Mouse (Mus musculus): ENCODE results near the gene Abcc12. TPM values are rescaled to one million over a fixed set of nuclear protein-coding genes. Genes with fewer than 3 reads are reported as not detected.

Abcc12 gene
- polyA plus RNA-seq, 1 experiment from 2014 or later, result 0.20 TPM

DNA sequence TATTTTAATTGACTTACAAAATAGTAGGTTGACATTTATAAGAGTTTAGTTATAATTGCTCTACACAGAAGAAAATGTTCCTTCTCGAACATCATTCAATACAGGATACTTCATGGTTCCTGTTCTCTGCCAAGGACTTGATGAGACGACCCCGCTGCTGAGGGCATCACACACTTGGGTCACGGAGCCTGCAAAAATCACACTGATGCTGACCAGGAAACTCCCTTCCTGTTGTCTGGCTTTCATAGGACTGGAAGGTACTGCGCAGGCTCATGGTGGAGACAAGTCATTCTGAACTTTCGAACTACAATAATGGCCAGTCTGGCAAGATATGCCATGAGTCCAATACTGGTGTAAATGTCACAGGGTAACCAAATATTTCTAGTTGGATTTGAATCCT lies 95.1 kb downstream of the Abcc12 start:
- WGBS, result 90% methylated on average over 6 of the region's 6 CpGs

DNA sequence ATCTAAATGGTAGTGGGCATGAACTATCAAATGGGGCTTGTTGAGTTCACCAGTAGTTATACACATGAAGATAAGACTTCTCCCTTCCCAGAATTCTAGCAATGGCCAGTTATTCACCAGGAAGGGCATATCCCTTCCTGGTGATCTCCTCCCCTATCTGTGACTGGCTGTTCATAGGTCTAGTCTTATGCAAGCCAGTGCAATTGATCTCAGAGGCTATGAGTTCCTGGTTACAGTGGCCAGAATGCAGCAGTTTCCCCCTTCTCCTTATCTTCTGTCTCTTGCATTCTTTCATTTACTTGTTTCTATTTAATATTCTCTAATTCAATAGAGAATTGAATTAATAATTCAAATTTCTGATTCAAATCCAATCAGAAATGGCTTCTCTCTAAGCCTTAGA lies 96.2 kb downstream of the Abcc12 start:
- H3K4me2 ChIP-seq, result no peak overlapping the region

More for the DNA sequence above, 95.1 kb downstream of the Abcc12 start:
- H3K9ac ChIP-seq, result no peak overlapping the region
- H3K4me3 ChIP-seq, result no peak overlapping the region
- H3K4me2 ChIP-seq, result no peak overlapping the region
- H3K27me3 ChIP-seq, result no peaks in the 10 kb centered on the region
- no peak overlapping the region for H3K27ac ChIP-seq
- no peak for ATAC-seq (ENCODE audit: insufficient number of reproducible peaks, low FRiP score, low TSS enrichment, low read depth)
- no peaks in the 10 kb centered on the region for H3K36me3 ChIP-seq
- H3K4me1 ChIP-seq, result no peaks in the 10 kb centered on the region
- no peaks in the 10 kb centered on the region for H3K9me3 ChIP-seq

DNA sequence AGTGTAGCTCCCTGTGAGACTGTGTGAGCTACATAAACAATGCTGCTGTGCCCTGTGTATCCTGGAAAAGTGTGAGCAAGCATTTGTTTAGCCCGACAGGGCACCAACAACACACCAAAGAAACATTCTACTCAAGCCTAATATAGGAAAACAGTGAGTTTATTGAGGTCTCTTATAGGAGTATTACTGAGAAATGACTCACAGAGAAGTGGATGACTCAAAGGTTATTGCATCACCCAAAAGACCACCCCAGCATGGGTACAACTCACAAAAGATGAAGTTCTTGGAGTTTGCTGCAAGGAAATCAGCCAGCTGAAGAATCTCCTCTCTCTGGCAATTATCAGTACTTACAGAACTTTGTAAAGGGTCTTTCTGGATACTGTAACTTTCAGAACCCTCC lies 98.4 kb downstream of the Abcc12 start:
- WGBS, result 82% methylated on average over 1 of the region's 1 CpGs
- no peak overlapping the region for H3K4me2 ChIP-seq
- no peaks in the 10 kb centered on the region for H3K36me3 ChIP-seq
- no peaks in the 10 kb centered on the region for H3K9me3 ChIP-seq
- H3K4me3 ChIP-seq, result no peak overlapping the region
- H3K9ac ChIP-seq, result no peak overlapping the region
- H3K27ac ChIP-seq, result no peak overlapping the region
- H3K27me3 ChIP-seq, result no peaks in the 10 kb centered on the region
- H3K4me1 ChIP-seq, result no peaks in the 10 kb centered on the region
- ATAC-seq (ENCODE audit: insufficient number of reproducible peaks, low FRiP score, low TSS enrichment, low read depth), result no peak

More for the DNA sequence above, 96.2 kb downstream of the Abcc12 start:
- H3K4me1 ChIP-seq, result no peaks in the 10 kb centered on the region
- no peak overlapping the region for H3K27ac ChIP-seq
- no peaks in the 10 kb centered on the region for H3K9me3 ChIP-seq
- H3K9ac ChIP-seq, result no peak overlapping the region
- no peak for ATAC-seq (ENCODE audit: insufficient number of reproducible peaks, low FRiP score, low TSS enrichment, low read depth)
- no peak overlapping the region for H3K4me3 ChIP-seq
- H3K36me3 ChIP-seq, result no peaks in the 10 kb centered on the region
- no peaks in the 10 kb centered on the region for H3K27me3 ChIP-seq

DNA sequence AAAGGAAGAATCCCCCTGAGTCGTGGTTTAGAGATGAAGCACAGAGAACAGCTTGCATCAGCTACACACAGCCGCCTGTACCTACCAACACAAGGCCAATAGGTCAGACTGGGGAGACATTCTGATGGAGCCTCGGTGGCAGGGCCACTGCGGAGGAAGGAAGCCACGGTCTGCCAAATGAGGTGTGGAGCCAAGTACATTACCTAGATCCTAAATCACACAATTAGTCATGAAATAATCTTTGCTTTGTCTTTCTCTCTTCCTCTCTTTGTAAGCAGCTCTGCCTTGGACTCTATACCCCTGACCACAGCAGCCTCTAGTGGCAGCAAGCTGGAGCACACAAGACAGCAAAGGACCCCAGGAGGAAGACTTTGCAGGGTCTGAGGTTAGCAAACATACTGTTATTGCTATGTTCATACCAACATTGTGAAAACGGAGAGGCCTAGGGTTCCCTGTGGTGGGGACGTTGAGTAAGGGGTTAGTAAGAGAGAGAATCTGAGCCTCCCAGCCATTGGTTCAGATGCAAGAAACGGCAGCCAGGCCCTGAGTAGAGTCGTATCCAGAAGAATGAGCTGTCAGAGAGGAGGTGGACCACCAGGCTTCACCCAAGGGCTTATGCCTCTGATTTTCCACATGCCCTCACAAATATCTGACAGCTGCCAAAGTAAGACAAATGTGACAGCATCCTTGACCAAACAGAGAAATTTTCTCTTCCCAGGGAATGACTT lies 104.6 kb downstream of the Abcc12 start:
- H3K4me3 ChIP-seq, result no peak overlapping the region
- no peak for ATAC-seq (ENCODE audit: insufficient number of reproducible peaks, low FRiP score, low TSS enrichment, low read depth)
- H3K27ac ChIP-seq, result no peak overlapping the region
- H3K36me3 ChIP-seq, result no peaks in the 10 kb centered on the region
- no peaks in the 10 kb centered on the region for H3K9me3 ChIP-seq
- 55% methylated on average over 9 of the region's 9 CpGs for WGBS
- no peaks in the 10 kb centered on the region for H3K4me1 ChIP-seq
- H3K4me2 ChIP-seq, result no peak overlapping the region
- H3K9ac ChIP-seq, result no peak overlapping the region
- no peaks in the 10 kb centered on the region for H3K27me3 ChIP-seq

DNA sequence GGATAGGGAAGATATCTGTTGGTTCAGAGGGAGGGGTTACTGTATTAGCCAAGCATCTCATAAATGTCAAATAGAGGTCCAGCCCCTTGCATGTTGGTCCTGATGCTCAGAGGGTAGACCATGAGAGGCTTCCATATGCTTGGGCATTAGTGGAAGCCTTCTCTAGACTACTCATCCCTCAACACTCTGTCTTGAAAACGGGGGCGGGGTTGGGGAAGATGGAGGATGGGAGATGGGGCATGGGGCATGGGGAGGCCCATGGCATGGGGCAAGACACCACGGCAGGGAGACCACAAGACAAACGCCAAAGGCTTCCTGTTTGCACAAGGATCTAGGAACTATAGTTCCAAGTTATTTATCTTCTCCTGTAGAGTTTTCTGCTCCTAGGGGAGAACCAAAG lies 106.0 kb downstream of the Abcc12 start:
- no peaks in the 10 kb centered on the region for H3K9me3 ChIP-seq
- no peaks in the 10 kb centered on the region for H3K4me1 ChIP-seq
- H3K27me3 ChIP-seq, result no peaks in the 10 kb centered on the region
- H3K4me3 ChIP-seq, result no peak overlapping the region
- H3K9ac ChIP-seq, result no peak overlapping the region
- H3K27ac ChIP-seq, result no peak overlapping the region
- no peak overlapping the region for H3K4me2 ChIP-seq
- H3K36me3 ChIP-seq, result no peaks in the 10 kb centered on the region
- ATAC-seq (ENCODE audit: insufficient number of reproducible peaks, low FRiP score, low TSS enrichment, low read depth), result no peak
- WGBS, result 89% methylated on average over 4 of the region's 4 CpGs

DNA sequence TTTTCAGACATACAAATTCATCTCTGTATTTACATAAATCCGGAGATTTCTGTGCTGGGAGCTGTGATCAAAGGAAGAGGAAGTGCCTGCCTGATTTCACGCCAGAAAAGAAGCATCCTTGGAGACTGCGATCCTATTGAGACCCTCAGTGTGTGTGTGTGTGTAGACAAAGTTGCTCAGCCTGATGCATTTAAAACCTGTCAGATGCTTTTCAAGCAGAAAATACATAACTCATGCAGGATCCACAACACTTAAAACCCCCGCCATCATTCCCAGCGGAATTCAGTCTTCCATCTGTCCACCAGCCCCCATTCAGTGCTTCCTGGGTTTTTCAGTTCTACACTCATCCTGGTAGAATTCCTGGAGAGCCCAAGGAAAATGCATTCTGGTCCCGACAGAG lies 107.4 kb downstream of the Abcc12 start:
- no peak overlapping the region for H3K27ac ChIP-seq

DNA sequence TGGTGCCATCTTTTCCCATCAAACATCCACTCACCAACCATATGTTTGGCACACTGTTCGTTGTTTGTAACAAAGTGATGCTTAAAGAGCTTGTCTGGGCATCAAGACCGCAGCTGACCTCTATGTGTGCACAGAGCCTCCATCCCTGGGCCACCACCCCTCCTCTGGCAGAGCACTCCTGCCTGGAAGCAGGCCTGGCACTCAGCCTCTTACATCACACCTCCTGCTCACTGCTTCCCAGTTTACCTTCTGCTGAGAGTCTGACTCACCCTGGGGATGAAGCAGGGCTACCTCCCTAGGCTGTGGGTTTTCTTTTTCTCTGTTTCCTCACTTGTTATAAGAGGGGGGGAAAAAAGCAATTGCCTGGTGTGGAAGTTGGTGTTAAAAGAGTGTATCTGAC lies 109.8 kb downstream of the Abcc12 start:
- Histone ChIP-seq H3K36me3 (no peaks in the 10 kb centered on the region), H3K4me3 (no peak overlapping the region), H3K27ac (no peak overlapping the region), H3K9ac (no peak overlapping the region), H3K9me3 (no peaks in the 10 kb centered on the region), H3K4me2 (no peak overlapping the region), H3K27me3 (no peaks in the 10 kb centered on the region), H3K4me1 (no peaks in the 10 kb centered on the region)
- ATAC-seq (ENCODE audit: insufficient number of reproducible peaks, low FRiP score, low TSS enrichment, low read depth), result no peak
- WGBS, result 94% methylated on average over 2 of the region's 2 CpGs

More for the DNA sequence above, 107.4 kb downstream of the Abcc12 start:
- Histone ChIP-seq H3K4me2 (no peak overlapping the region), H3K4me3 (no peak overlapping the region), H3K9ac (no peak overlapping the region), H3K36me3 (no peaks in the 10 kb centered on the region), H3K9me3 (no peaks in the 10 kb centered on the region), H3K27me3 (no peaks in the 10 kb centered on the region), H3K4me1 (no peaks in the 10 kb centered on the region)
- no peak for ATAC-seq (ENCODE audit: insufficient number of reproducible peaks, low FRiP score, low TSS enrichment, low read depth)
- WGBS, result 68% methylated on average over 6 of the region's 6 CpGs

DNA sequence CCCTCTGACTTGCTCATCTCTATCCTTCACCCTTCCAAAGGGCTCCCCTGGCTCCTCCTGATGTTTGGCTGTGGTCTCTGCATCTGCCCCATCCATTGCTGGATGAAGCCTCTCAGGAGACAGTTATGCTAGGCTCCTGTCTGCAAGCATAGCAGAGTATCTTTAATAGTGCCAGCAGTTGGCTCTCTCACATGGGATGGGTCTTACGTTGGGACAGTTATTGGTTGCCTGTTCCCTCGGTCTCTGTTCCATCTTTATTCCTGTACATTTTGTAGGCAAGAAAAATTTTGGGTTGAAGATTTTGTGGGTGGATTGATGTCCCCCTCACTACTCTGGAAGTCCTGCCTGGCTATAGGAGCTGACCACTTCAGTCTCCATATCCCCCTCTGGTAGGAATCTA lies 117.3 kb downstream of the Abcc12 start:
- no peak for ATAC-seq (ENCODE audit: insufficient number of reproducible peaks, low FRiP score, low TSS enrichment, low read depth)
- Histone ChIP-seq H3K4me1 (no peaks in the 10 kb centered on the region), H3K27ac (no peak overlapping the region), H3K9me3 (no peaks in the 10 kb centered on the region), H3K9ac (no peak overlapping the region), H3K4me3 (no peak overlapping the region), H3K4me2 (no peak overlapping the region), H3K27me3 (no peaks in the 10 kb centered on the region), H3K36me3 (no peaks in the 10 kb centered on the region)
- WGBS, result 91% methylated on average over 2 of the region's 2 CpGs

DNA sequence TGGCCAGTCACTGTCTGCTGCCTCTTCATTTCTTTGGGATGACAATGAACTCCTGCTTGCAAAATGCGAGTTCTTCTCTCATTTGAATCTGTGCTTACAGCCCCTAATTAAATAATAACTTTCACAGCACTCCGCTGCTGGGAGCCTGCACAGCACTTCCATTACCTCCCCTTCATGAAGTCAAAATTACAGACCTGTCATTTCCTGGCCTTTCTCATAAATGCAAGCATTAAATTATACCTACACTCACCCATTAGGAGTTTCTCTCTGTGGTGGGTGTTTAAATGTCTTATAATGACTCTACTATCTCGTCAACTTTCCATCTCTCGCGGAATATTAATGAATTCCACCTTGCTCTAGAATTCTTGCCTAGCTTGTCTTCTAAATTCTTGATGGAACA lies 120.1 kb downstream of the Abcc12 start:
- H3K4me2 ChIP-seq, result no peak overlapping the region
- H3K36me3 ChIP-seq, result no peaks in the 10 kb centered on the region
- H3K9ac ChIP-seq, result no peak overlapping the region
- H3K27me3 ChIP-seq, result no peaks in the 10 kb centered on the region
- H3K27ac ChIP-seq, result no peak overlapping the region
- no peaks in the 10 kb centered on the region for H3K4me1 ChIP-seq
- H3K9me3 ChIP-seq, result no peaks in the 10 kb centered on the region
- ATAC-seq (ENCODE audit: insufficient number of reproducible peaks, low FRiP score, low TSS enrichment, low read depth), result no peak
- WGBS, result 51% methylated on average over 5 of the region's 5 CpGs
- H3K4me3 ChIP-seq, result no peak overlapping the region

DNA sequence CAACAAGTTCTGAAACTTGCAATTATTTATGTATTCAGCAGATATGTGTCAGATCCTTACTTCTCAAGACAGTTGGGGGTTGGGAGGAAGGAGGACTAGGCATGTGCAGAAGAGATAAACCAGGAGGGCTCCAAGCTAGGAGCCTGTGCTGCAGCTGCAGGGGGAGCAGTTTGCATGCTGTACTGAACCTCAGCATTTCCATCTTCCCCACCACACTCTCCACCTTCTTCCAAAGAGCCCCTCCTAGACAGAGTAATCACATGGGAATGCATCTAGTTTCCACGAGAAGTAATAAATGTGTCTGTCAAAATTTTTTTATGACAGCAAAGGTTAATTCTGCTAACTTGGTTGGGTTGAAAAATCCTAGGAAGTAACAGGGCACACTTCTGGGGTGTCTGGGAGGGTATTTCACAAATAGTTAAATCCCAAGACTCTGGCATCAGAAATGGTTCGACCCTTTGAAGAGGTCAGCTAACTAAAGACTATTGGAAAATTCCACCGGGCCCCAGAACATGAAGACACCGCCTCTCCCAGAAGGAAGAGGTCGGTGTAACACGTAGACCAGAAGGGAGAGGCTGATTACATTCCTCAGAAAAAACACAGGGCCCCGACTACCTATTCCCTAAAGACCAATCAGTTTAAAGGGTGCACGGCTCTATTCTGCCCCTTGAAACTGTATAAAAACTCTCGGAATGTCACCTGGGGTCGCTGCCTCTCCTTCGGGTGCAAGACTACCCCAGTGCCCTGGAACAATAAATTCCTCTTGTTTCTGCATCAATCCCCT lies 126.6 kb downstream of the Abcc12 start:
- Histone ChIP-seq H3K4me2 (no peak overlapping the region), H3K27ac (no peak overlapping the region), H3K9ac (no peak overlapping the region), H3K27me3 (no peaks in the 10 kb centered on the region), H3K9me3 (no peaks in the 10 kb centered on the region), H3K4me1 (no peaks in the 10 kb centered on the region), H3K4me3 (no peak overlapping the region), H3K36me3 (no peaks in the 10 kb centered on the region)
- no peak for ATAC-seq (ENCODE audit: insufficient number of reproducible peaks, low FRiP score, low TSS enrichment, low read depth)
- 47% methylated on average over 11 of the region's 11 CpGs for whole genome bisulfite sequencing

DNA sequence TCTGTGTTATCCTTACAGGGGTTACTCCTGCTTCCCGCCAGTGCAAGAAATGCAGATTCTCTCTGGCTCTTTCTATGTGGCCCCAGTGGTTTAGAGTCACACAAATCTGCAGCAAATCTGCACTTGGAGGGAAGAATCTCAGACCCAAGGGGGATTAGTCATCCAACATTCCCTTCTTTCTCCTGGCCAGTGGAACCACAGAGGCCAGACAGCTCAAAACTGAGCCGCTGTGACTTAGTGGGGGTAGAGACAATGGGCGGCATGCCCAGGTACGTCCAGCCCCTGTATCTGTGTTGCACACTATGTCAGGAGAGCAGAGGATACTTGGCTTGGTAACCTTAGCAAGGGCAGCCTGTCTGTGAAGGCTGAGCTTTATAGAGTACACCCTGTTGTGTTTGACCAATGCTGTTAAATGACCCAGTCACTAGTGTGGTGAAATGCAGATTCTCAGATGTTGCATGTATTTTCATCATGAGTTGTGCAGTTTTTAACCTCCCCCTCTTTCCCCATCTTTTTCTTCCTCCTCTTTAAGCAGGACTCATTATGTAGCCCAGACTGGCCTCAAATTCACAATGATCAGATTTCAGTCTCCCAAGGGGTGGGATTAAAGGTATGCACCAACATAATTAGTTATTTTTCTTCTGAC lies 130.5 kb downstream of the Abcc12 start:
- ATAC-seq (ENCODE audit: insufficient number of reproducible peaks, low FRiP score, low TSS enrichment, low read depth), result no peak
- Histone ChIP-seq H3K4me1 (peaks cover 4% of the 10 kb centered on the region; the same call in 1 of the 2 replicates), H3K27ac (no peak overlapping the region), H3K4me2 (no peak overlapping the region), H3K27me3 (no peaks in the 10 kb centered on the region), H3K9me3 (no peaks in the 10 kb centered on the region), H3K9ac (no peak overlapping the region), H3K36me3 (no peaks in the 10 kb centered on the region), H3K4me3 (no peak overlapping the region)
- WGBS, result 87% methylated on average over 4 of the region's 4 CpGs

DNA sequence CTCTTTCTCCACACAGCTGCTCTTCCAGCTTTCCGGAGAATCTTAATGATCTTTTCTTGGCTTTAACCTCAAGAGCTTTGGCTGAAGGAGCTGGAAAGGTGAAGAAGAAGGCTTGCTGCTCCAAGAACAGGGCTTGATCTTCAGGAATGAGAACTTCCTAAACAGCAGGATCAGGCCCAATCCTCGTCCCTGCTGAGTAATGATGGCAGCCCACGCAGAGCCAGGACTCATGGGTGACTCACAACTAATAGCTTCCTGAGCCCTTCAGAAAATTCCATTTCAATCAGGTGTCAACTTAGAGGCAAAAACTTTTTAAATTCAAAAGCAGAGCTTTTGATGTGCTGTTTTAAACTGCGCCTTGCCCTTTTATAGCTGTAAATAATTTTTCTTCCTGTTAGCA lies 135.0 kb downstream of the Abcc12 start:
- Histone ChIP-seq H3K36me3 (no peaks in the 10 kb centered on the region), H3K9me3 (no peaks in the 10 kb centered on the region), H3K4me1 (peaks cover 4% of the 10 kb centered on the region; the same call in 1 of the 2 replicates), H3K27ac (no peak overlapping the region), H3K4me2 (no peak overlapping the region), H3K9ac (no peak overlapping the region), H3K27me3 (no peaks in the 10 kb centered on the region), H3K4me3 (no peak overlapping the region)
- no peak for ATAC-seq (ENCODE audit: insufficient number of reproducible peaks, low FRiP score, low TSS enrichment, low read depth)
- WGBS, result 44% methylated on average over 4 of the region's 4 CpGs

Data from limb, embryonic 15.5 days (tissue).